Comparison of ENCODE assay signal across 16 mouse cellular contexts in genomic region chr9:65248377-65248690, GRCm38 (mm10). TPM values are rescaled to one million over a fixed set of nuclear protein-coding genes. Genes with fewer than 3 reads are reported as not detected.
DNase-seq lines count a peak whose midpoint lies in the region; ATAC-seq and TF ChIP-seq lines count a peak whose summit lies in the region.
"Had no signal": no experiment of that assay in that cellular context is flagged by ENCODE, and none has a peak within 500 bp of the region (broad histone marks: within the 10 kb centered on the region; RNA-seq: fewer than 3 reads in every experiment).

No protein-coding gene starts in this region.

- no peaks in the 10 kb centered on the region for H3K36me3 ChIP-seq in heart, embryonic 11.5 days (ENCODE audit: control insufficient read depth, insufficient read depth, low read length)
- H3K36me3 ChIP-seq in lung, embryonic 16.5 days (ENCODE audit: control insufficient read depth, insufficient read depth, low read length): no peaks in the 10 kb centered on the region
- H3K36me3 ChIP-seq: G1E; hindbrain, embryonic 15.5 days; limb, embryonic 15.5 days; neural tube, embryonic 12.5 days had no signal

- no peak overlapping the region for H3K27ac ChIP-seq in heart, embryonic 11.5 days (ENCODE audit: low read depth, low read length)
- no peak overlapping the region for H3K27ac ChIP-seq in lung, embryonic 16.5 days (ENCODE audit: low read length)
- H3K27ac ChIP-seq: hindbrain, embryonic 15.5 days; limb, embryonic 15.5 days; neural tube, embryonic 12.5 days had no signal

- H3K4me3 ChIP-seq in heart, embryonic 11.5 days (ENCODE audit: low read depth, low read length): no peak overlapping the region
- no peak overlapping the region for H3K4me3 ChIP-seq in lung, embryonic 16.5 days (ENCODE audit: low read length)
- H3K4me3 ChIP-seq in lung, adult 2 months (replicated peaks; ENCODE audit: extremely low read depth, low read depth, low read length): no peak overlapping the region
- H3K4me3 ChIP-seq: hindbrain, embryonic 15.5 days; limb, embryonic 15.5 days; neural tube, embryonic 12.5 days had no signal

- peak; percentile 55 to 62 for DNase-seq in heart, adult 18-20 months
- no peak for DNase-seq in lung, adult 2 months
- DNase-seq in heart, postnatal 25 days (ENCODE audit: low spot score): peak; percentile 35
- peak; percentile 53 for DNase-seq in thymus, postnatal 14 days
- DNase-seq in retina, embryonic 14.5 days (ENCODE audit: low spot score): no peak
- DNase-seq: adrenal gland, postnatal 14 days; kidney, postnatal 10 days; right cerebral cortex, postnatal 14 days had no signal

- TF ChIP-seq CTCF in lung, adult 2 months (IDR thresholded peaks at IDR 0.05; ENCODE audit: insufficient read depth, low read length): no peak

- ATAC-seq in heart, embryonic 11.5 days (replicated peaks; ENCODE audit: insufficient number of reproducible peaks, low FRiP score, low TSS enrichment): no peak
- ATAC-seq in lung, embryonic 16.5 days (ENCODE audit: low read depth): 0 out of 2 replicates have a peak, but pooled peaks have one; percentile 20
- ATAC-seq: forebrain, embryonic 16.5 days; midbrain, embryonic 16.5 days had no signal

- H3K4me1 ChIP-seq in heart, embryonic 11.5 days (ENCODE audit: control insufficient read depth, insufficient read depth, low read length): peaks cover under 1% of the 10 kb centered on the region; the same call in 1 of the 2 replicates
- peaks cover 8% of the 10 kb centered on the region for H3K4me1 ChIP-seq in lung, embryonic 16.5 days (replicated peaks; ENCODE audit: control insufficient read depth, insufficient read depth, low read length)
- H3K4me1 ChIP-seq in lung, adult 2 months (ENCODE audit: control insufficient read depth, insufficient read depth, low read length): no peaks in the 10 kb centered on the region
- H3K4me1 ChIP-seq: hindbrain, embryonic 15.5 days had no signal

- 75% methylated on average over 4 of the region's 5 CpGs for WGBS in heart, embryonic 11.5 days (ENCODE audit: insufficient replicate concordance)
- WGBS in lung, embryonic 16.5 days: 66% methylated on average over 5 of the region's 5 CpGs
- WGBS in lung, adult 2 months: 63% methylated on average over 5 of the region's 5 CpGs

- no peaks in the 10 kb centered on the region for H3K27me3 ChIP-seq in heart, embryonic 11.5 days (ENCODE audit: control insufficient read depth, insufficient read depth, low read length)
- H3K27me3 ChIP-seq in lung, embryonic 16.5 days (ENCODE audit: control insufficient read depth, insufficient read depth, low read depth, low read length): no peaks in the 10 kb centered on the region
- H3K27me3 ChIP-seq: hindbrain, embryonic 15.5 days; limb, embryonic 15.5 days; neural tube, embryonic 12.5 days had no signal

- no peak for TF ChIP-seq POLR2A in lung, adult 2 months (IDR thresholded peaks at IDR 0.05; ENCODE audit: borderline replicate concordance, extremely low read depth, low read depth, low read length)

- intact Hi-C loops in heart, postnatal 25 days (cut with DNase I): no loop called here

- H3K9me3 ChIP-seq in heart, embryonic 11.5 days (replicated peaks; ENCODE audit: control insufficient read depth, low read length): no peaks in the 10 kb centered on the region
- no peaks in the 10 kb centered on the region for H3K9me3 ChIP-seq in lung, embryonic 16.5 days (ENCODE audit: control insufficient read depth, low read length)
- H3K9me3 ChIP-seq: G1E; hindbrain, embryonic 15.5 days; limb, embryonic 15.5 days; neural tube, embryonic 12.5 days had no signal

- no peak overlapping the region for H3K9ac ChIP-seq in heart, embryonic 11.5 days (ENCODE audit: low read depth, low read length)
- H3K9ac ChIP-seq in lung, embryonic 16.5 days (ENCODE audit: low read length): no peak overlapping the region
- H3K9ac ChIP-seq: hindbrain, embryonic 15.5 days; limb, embryonic 15.5 days; neural tube, embryonic 12.5 days had no signal

- no peak overlapping the region for H3K4me2 ChIP-seq in heart, embryonic 11.5 days
- no peak overlapping the region for H3K4me2 ChIP-seq in lung, embryonic 16.5 days (ENCODE audit: low read depth, low read length)
- H3K4me2 ChIP-seq: hindbrain, embryonic 15.5 days; limb, embryonic 15.5 days; neural tube, embryonic 12.5 days had no signal

RNA-seq across cellular contexts. Expression of gene Cilp, which starts 16.6 kb away (rescaled TPM):
- 1 to 10 TPM; 2.8 to 3.3 TPM for total RNA-seq in heart, adult 18-20 months (2021)
- 0.14 TPM in 1 of 2 replicates, not detected in the other for polyA plus RNA-seq in heart, embryonic 11.5 days (2014; fragmentation: Nextera tagmentation; extraction: Ambion mirVana)
- 0.19 and 0.35 TPM in 2 replicates for polyA plus RNA-seq in lung, embryonic 16.5 days (2015; fragmentation: Nextera tagmentation; extraction: Ambion mirVana)
- 1.2 and 6.1 TPM in 2 replicates for polyA plus RNA-seq in lung, adult 2 months (2012; rRNA removed)
- 1 to 10 TPM; 4.8 to 6.6 TPM for total RNA-seq in heart, postnatal 25 days (2021)
- polyA plus RNA-seq: G1E had no signal

RNA-seq across cellular contexts. Expression of gene Clpx, which starts 45.7 kb away (rescaled TPM):
- total RNA-seq in heart, adult 18-20 months (2021): 100 to 1,000 TPM; 117 to 125 TPM
- 42.9 and 50.6 TPM in 2 replicates for polyA plus RNA-seq in heart, embryonic 11.5 days (2014; fragmentation: Nextera tagmentation; extraction: Ambion mirVana)
- polyA plus RNA-seq in lung, embryonic 16.5 days (2015; fragmentation: Nextera tagmentation; extraction: Ambion mirVana): 50.3 and 51.8 TPM in 2 replicates
- polyA plus RNA-seq in lung, adult 2 months (2012; rRNA removed): 8.7 and 10.5 TPM in 2 replicates
- total RNA-seq in heart, postnatal 25 days (2021): 100 to 1,000 TPM; 101 to 106 TPM

RNA-seq across cellular contexts. Expression of gene Parp16, which starts 53.2 kb away (rescaled TPM):
- 1 to 10 TPM; 2.3 to 2.9 TPM for total RNA-seq in heart, adult 18-20 months (2021)
- polyA plus RNA-seq in heart, embryonic 11.5 days (2014; fragmentation: Nextera tagmentation; extraction: Ambion mirVana): 4.6 and 5.0 TPM in 2 replicates
- 5.7 TPM in 2 replicates for polyA plus RNA-seq in lung, embryonic 16.5 days (2015; fragmentation: Nextera tagmentation; extraction: Ambion mirVana)
- polyA plus RNA-seq in lung, adult 2 months (2012; rRNA removed): 8.4 and 9.3 TPM in 2 replicates
- total RNA-seq in heart, postnatal 25 days (2021): 1 to 10 TPM; 4.2 TPM

Comparison
In these comparisons a context has a peak if more than half of its experiments do, and no peak if none do; other contexts are left out.
1. DNase-seq: peak in heart, adult 18-20 months (2 of 2), heart, postnatal 25 days (single experiment) and thymus, postnatal 14 days (single experiment); none in lung, adult 2 months (single experiment) and retina, embryonic 14.5 days (single experiment).